Mouse (Mus musculus): ENCODE results near the gene Dexi. TPM values are rescaled to one million over a fixed set of nuclear protein-coding genes. Genes with fewer than 3 reads are reported as not detected.

The Dexi gene
- total RNA-seq, 2 experiments from 2014 or later, result 23.6 to 27.8 TPM

DNA sequence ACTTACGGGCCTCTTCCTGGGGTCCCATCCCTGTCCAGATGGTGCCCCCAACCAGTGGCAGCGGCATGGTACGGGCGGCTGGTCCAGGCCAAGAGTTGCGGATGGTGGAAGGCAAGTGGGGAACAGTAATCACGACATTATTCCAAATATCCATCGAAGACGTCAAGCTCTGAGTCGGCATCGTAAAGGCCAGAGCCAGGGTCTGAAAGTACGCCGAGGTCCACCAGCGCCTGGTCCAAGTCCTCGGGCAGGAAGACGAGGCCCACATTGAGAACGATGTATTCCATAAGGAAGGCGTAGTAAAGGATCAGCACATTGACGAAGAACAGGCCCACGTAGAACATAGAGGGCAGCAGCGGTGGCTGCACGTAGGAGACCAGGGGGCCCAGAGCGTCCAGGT, 588 bp downstream of the Dexi start:
- intact Hi-C loops (cut with DNase I), result loop anchor here (5.0 kb wide), 1 partner anchor 130 kb away; the partner anchor contains the start of gene Nubp1
- DNase-seq, result peak; percentile 46 to 47

DNA sequence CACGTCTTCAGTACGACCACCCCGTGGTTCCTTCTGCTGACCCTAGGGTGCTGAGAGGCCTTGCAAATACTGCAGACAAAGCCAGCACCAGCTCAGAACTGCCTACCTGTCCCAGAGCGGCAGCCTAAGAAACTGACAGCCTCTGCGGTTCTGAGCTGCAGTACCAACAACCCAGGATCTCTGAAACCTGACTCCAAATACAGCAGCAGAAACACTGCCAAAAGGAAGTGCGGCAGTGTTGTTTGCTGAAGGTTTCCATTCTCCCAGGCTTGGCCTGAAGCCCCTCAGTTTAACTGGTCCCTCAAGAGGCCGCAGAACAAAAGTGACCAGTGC, 1.3 kb downstream of the Dexi start:
- intact Hi-C loops (cut with DNase I), result loop anchor here (5.0 kb wide), 1 partner anchor 129 kb away; the partner anchor contains the start of gene Nubp1

GRCm38 (mm10) chr16:10540763-10541597, 1.9 kb downstream of the Dexi start:
- DNase-seq, result no peak
- intact Hi-C loops (cut with DNase I), result loop anchor here (5.0 kb wide), 1 partner anchor 129 kb away; the partner anchor contains the start of gene Nubp1

More for the DNA sequence above, 1.3 kb downstream of the Dexi start:
- DNase-seq, result peak; percentile 53 to 57

DNA sequence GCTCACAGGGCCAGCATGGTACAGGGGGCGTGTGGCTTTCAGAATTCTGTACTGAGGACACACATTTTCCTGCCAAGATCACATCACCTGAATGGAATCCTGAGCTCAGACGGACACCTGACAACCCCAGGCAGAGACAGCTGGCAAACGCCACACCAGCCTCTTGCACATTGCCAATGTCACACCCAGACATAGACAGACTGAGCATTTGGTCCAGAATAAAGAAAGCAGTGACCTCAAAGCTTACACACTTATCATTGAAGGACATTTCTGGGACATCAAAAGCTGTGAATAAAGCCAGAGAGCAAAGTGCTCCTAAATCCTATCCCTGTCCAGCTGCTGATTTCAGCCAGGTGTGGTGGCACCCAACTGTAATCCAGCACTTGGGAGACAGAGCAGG, 5.9 kb downstream of the Dexi start:
- intact Hi-C loops (cut with DNase I), result no loop called here
- DNase-seq, result no peak

DNA sequence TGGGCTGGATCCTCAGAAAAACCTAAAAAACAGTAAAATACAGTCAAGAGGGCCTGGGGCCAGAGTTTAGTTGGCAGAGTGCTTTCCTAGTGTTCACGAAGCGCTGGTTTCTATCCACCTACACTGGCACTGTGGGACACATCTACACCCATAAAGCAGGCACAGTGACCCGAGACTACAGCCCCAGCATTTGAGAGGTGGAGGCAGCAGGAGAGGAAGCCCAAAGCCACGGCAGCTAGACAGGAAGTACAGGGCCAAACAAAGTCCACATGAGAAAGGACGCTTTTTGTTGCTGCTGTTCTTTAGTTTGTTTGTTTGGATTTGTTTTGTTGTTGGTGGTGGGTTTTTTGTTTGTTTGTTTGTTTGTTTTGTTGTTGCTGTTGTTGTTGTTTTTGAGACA, 6.5 kb downstream of the Dexi start:
- no peak for DNase-seq
- intact Hi-C loops (cut with DNase I), result no loop called here

DNA sequence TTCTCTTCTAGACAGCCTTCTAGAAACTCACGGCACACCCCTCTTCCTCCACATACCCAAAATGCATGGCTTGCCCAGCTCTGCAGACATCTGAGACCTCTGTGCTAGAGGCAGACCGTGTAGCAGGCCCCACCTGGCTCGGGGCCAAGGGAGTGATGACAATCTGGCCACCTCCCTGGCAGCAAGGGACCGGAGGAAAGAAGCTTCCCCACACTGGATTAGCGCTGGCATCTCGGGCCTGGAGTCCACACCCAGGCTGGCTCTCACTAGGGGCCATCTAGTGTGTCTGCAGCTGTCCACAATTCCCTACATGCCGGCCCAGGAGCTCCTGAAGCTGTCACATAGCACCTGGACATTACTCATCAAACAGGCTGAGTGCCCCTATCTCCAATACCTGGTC, 8.3 kb downstream of the Dexi start:
- intact Hi-C loops (cut with DNase I), result no loop called here
- no peak for DNase-seq

DNA sequence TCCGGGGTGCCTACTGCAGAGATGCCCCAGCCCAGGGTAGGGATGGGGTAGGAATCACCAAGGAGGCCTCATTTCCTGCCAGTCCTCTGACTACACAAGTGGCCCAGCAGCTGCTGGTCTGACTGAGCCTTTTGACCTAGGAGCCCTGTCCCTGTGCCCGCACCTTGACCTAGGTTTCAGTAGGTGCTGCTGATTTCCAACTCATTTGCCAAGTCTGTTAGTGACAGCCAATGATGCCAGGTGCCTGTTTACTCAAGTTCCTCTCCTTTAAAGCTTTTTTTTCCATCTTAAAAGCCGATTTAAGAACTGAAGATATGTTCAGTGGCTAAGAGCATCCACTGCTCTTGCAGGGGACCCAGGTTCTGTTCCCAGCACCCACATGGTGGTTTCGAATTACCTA, 9.1 kb downstream of the Dexi start:
- intact Hi-C loops (cut with DNase I), result no loop called here
- no peak for DNase-seq

DNA sequence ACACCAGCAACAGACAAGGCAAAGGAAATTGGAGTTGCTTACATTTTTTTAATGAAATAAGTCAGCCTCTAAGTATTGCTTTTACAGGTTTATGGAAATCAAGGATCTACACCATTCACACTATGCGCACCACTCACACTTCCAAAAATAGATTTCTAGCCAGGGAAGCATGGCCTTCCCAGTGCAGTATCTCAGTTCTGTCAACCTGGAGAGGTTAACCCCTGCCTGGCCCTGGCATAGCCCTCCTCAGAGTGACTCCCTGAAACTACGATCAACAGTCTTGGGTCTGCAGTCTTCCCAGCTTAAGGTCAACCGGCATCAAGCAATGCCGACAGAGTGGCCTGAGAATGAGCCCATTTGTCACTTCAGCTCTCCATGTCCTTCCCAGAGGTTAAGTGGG, 12.7 kb downstream of the Dexi start:
- intact Hi-C loops (cut with DNase I), result no loop called here

DNA sequence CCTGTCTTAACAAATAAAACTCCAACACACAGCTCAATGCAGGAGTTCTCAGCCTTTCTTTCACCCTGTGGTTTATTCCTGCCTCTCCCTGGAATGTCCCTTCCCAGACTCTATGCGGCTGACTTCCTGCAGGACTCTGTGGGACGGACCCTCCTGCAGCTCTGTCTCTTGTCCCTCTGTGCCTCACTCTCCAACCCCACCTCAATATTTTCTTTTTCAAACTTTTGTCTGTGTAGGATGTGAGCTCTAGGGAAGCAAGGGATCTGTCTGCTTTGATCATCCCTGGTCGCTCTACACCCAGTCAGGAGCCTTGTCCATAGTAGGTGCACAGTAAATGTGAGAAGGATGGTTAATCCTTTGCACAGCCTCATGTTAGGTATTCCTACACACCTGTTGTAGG, 14.5 kb downstream of the Dexi start:
- DNase-seq, result no peak
- intact Hi-C loops (cut with DNase I), result no loop called here

More for the DNA sequence above, 12.7 kb downstream of the Dexi start:
- DNase-seq, result no peak

- no peak for DNase-seq
- intact Hi-C loops (cut with DNase I), result no loop called here
Measured at GRCm38 (mm10) chr16:10527046-10527644, 15.7 kb downstream of the Dexi start.

DNA sequence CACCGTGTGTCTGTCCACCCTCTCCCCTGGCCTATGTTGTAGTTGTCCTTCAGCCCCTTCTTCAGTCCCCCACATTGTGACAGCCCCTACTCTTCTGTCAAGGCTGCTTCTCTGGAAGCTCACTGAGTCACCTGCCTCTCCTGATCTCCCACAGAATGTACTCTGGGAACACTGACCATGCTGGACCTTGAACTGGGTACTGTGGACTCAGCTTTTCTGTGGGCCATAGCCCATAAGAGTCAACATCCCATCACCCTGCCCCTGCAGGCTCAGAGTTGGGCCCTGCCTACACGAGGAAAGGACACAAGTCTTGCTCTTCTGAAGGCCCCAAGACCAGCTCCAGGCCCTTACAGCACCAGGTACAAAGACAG, 17.3 kb downstream of the Dexi start:
- intact Hi-C loops (cut with DNase I), result no loop called here

DNA sequence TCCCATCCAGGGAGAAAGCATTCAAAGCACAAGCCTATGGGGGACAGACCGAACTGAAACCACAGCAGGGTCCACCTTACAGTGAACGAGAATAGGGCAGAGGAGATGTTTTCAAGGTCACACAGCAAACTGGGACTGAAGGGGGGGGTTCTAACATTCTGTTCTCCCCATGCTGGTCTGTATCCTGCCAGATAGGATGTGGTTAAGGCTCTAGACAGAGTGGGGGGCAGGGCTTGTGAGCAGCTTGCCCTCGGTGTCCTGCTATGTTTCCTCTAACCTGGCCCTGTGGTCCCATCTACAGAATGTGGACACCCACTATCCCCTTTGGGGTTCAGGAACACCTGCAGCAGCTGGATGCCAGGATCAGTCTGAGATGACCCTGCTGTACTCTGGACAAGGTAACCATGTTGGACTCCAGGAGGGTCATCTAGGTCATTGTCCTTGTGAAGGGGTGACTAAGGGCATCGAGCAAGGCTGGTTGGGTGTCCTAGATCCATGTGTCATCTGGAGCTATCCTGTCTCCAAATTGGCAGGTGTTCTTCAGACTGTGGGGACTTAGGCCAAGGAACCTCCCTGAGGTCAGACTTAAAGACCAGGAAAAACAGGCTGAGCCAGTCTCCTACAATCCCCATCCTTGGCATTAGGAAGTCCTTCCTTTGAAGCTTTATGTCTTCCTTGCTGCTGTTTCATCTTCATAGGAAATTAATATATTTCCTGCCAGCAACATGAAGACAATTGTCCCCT, 17.8 kb downstream of the Dexi start:
- DNase-seq, result no peak
- intact Hi-C loops (cut with DNase I), result loop anchor here (5.0 kb wide), 1 partner anchor 128 kb away; the partner anchor contains the start of gene Tekt5

More for the DNA sequence above, 17.3 kb downstream of the Dexi start:
- DNase-seq, result no peak

- intact Hi-C loops (cut with DNase I), result loop anchor here (5.0 kb wide), 1 partner anchor 126 kb away; the partner anchor contains the start of gene Tekt5
- DNase-seq, result no peak
Measured at GRCm38 (mm10) chr16:10523650-10524049, 19.2 kb downstream of the Dexi start.

DNA sequence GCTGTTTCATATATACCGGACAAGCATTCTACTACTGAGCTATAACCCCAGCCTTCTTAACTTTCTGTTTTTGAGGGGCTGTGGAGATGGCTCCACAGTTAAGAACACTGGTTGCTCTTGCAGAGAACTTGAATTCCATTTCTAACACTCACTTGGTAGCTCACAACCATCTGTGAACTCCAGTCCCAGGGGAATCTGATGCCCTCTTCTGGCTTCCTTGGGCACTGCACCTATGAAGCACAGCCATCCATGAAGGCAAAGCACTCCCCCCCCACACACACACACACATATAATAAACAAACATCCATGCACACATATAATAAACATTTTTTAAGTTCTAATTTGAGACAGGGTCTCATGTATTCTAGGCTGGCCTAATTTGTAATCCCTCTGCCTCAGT, 20.0 kb downstream of the Dexi start:
- intact Hi-C loops (cut with DNase I), result loop anchor here (5.0 kb wide), 1 partner anchor 126 kb away; the partner anchor contains the start of gene Tekt5
- peak; percentile 70 to 84 for DNase-seq

- DNase-seq, result peak; percentile 84 to 92
- intact Hi-C loops (cut with DNase I), result loop anchor here (2.0 to 5.0 kb wide), 3 partner anchors 104 to 248 kb away; partner anchors contain the start of gene Tekt5
Measured at GRCm38 (mm10) chr16:10520908-10521614, 21.8 kb downstream of the Dexi start.

GRCm38 (mm10) chr16:10518030-10518429, 24.8 kb downstream of the Dexi start:
- intact Hi-C loops (cut with DNase I), result no loop called here
- DNase-seq, result no peak

GRCm38 (mm10) chr16:10515953-10516572, 26.8 kb downstream of the Dexi start:
- DNase-seq, result no peak
- intact Hi-C loops (cut with DNase I), result no loop called here

DNA sequence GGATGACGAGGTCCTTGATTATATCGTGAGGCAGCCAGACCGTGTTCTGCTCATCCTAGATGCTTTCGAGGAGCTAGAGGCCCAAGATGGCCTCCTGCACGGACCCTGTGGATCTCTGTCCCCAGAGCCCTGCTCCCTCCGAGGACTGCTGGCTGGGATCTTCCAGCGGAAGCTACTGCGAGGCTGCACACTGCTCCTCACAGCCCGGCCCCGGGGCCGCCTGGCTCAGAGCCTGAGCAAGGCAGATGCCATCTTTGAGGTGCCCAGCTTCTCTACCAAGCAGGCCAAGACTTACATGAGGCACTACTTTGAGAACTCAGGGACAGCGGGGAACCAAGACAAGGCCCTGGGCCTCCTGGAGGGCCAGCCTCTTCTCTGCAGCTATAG, 31.7 kb downstream of the Dexi start:
- DNase-seq, result no peak
- intact Hi-C loops (cut with DNase I), result no loop called here

DNA sequence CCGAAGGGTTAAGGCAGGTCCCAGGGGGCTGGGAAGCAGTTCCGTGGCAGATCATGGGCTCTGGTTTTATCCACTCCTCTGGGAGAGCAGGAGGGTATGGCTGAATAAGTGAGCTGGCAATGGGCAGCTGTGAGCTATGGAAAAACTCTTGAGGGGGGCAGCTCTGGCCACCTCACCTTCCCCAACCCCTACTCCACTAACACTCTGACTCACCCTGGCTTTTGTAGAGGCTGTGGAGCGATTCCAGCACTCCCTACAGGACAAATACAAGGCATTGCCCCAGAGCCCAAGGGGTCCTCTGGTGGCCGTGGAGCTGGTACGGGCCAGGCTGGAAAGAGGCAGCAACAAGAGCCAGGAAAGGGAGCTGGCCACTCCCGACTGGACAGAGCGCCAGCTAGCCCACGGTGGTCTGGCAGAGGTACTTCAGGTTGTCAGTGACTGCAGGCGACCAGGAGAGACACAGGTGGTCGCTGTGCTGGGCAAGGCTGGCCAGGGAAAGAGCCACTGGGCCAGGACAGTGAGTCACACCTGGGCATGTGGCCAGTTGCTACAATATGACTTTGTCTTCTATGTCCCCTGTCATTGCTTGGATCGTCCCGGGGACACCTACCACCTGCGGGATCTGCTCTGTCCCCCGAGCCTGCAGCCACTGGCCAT, 32.2 kb downstream of the Dexi start:
- intact Hi-C loops (cut with DNase I), result no loop called here
- peak; percentile 45 to 53 for DNase-seq

DNA sequence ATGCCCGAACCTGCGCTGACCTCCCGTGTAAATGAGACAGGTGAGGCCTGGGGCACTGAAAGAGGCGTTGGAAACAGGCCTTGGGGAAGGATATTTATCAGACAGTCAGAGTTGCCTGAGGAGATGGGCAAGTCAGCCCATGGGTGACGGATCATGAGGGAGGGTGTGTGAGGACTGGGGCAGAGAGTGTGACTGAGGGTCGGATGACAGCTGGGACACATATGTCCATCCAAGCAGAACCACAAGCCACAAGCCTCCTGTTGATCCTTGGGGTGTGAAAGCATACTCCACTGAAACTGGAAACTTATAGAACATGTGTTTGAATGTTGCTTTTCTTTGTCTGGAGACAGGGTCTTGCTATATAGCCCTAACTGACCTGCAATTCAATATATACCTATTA, 34.2 kb downstream of the Dexi start:
- intact Hi-C loops (cut with DNase I), result no loop called here
- DNase-seq, result no peak

Data from heart, postnatal 10 days (tissue).